Mouse (Mus musculus) kidney, postnatal 36 days (tissue): Measurements from ENCODE around the gene Gm7714.
"Not testable (repeated sequence)": the region's sequence is repeated elsewhere in the genome, so short reads cannot be mapped to it uniquely, and the experiment has no call there.

ENCODE experiments used
- DNase-seq, 2 experiments: peaks; one replicate each; pipeline ENCODE4 v3.0.0; 2021 to 2022; ENCODE audit warnings: mixed read lengths in 2 of 2

Gene Gm7714

GRCm38 (mm10) chr5:88268619-88269018 is at the start of gene Gm7714:
Gm7714 (plus strand) TSS chr5:88268919.
- no peak for DNase-seq

GRCm38 (mm10) chr5:88256475-88256874 is 12.2 kb upstream of the Gm7714 start:
- no peak for DNase-seq

DNA sequence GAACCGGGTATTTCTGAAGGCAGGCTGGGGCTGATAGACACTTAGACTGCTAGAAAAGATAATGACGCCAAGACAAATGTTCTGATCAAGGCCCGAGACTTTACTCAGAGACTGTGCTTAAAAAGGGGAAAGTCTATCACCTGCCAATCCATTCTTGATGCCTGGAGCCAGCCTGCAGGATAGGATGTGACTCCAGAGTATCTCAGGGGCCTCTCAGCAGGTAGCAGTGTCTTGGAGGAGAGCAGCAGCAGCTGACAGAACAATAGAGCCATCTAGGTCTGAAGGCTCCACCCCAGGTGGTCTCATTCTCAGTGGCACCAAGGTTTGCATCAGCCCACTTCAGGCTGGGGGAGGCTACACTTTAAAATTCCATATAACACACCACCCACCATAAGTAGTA is 42.6 kb downstream of the Gm7714 start:
- DNase-seq = not testable (repeated sequence)

DNA sequence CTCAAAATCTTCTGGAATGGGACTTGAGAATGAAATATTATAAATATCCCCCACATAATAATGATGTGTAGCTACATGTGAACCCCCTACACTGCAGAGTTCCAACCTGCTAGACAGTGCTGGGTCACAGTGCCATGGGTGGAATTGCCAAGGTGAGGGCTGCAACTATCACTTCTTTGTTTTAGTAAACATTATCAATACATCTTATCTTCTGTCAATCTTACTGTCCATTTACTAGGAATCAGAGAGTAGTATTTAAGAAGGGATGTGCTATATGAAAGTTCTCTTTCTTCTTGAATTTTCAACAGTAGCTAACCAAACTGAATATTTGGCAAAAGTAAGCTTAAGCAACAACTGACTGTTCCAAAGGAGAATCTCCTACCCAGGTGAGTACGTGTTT is 48.3 kb downstream of the Gm7714 start, which contains the start of gene Prol1:
Prol1 (plus strand) TSS at position 301 of the 400 bp plus-strand sequence.
- no peak for DNase-seq
